Mouse (Mus musculus) heart, embryonic 16.5 days (tissue): ENCODE data around the gene Nlk. TPM values are rescaled to one million over a fixed set of nuclear protein-coding genes. Genes with fewer than 3 reads are reported as not detected.

Source experiments
- ATAC-seq: fragments of 200-750 bp; cut with Nextera tagmentation; replicated peaks from 2 replicates; pipeline ENCODE4 v1.8.0; 2017; ENCODE audit warnings: moderate number of reproducible peaks; ENCODE audit not compliant: insufficient read depth, low FRiP score; ENCODE audit errors: extremely low read depth
- H3K27ac ChIP-seq: fragments of 300-500 bp; sonication (generic); 2 replicates; pipeline ENCODE4 v1.5.1; 2014; ENCODE audit warnings: mild to moderate bottlenecking, low read length, control low read depth, moderate library complexity
- H3K27me3 ChIP-seq: fragments of 300-500 bp; sonication (generic); 2 replicates; pipeline ENCODE4 v1.6.1; 2014; ENCODE audit warnings: low read length, mixed read lengths; ENCODE audit not compliant: control insufficient read depth, insufficient read depth
- H3K36me3 ChIP-seq: fragments of 300-500 bp; sonication (generic); 2 replicates; pipeline ENCODE4 v1.6.1; 2014; ENCODE audit not compliant: control insufficient read depth, insufficient read depth
- H3K4me1 ChIP-seq: fragments of 300-500 bp; sonication (generic); 2 replicates; pipeline ENCODE4 v1.6.1; 2014; ENCODE audit warnings: low read length, mixed read lengths; ENCODE audit not compliant: control insufficient read depth, insufficient read depth
- H3K4me2 ChIP-seq: fragments of 300-500 bp; sonication (generic); 2 replicates; pipeline ENCODE4 v1.6.1; 2014; ENCODE audit warnings: low read depth, mild to moderate bottlenecking, control low read depth, low read length
- H3K4me3 ChIP-seq: fragments of 300-500 bp; sonication (generic); 2 replicates; pipeline ENCODE4 v1.5.1; 2014; ENCODE audit warnings: mild to moderate bottlenecking, control low read depth, low read length
- H3K9ac ChIP-seq: fragments of 300-500 bp; sonication (generic); 2 replicates; pipeline ENCODE4 v1.6.1; 2014; ENCODE audit warnings: low read length, control low read depth
- H3K9me3 ChIP-seq: fragments of 300-500 bp; sonication (generic); replicated peaks from 2 replicates; pipeline ENCODE4 v1.6.1; 2016; ENCODE audit warnings: low read length; ENCODE audit not compliant: control insufficient read depth
- WGBS: fragments of 180-500 bp; shearing (Covaris S2); extraction: QIAGEN DNeasy Blood & Tissue Kit; methylation state at CpG from one replicate; pipeline ENCODE4 v1.1.7; 2014; 5-methylcytosine and 5-hydroxymethylcytosine counted together
- polyA plus RNA-seq: library from polyadenylated mRNA; unstranded; fragments of >200 nt; fragmentation: Nextera tagmentation; extraction: Ambion mirVana; gene quantifications from 2 replicates; pipeline ENCODE4 v1.2.1, GENCODE M21; 2015

Nlk gene
- polyA plus RNA-seq, 1 experiment from 2014 or later = 10.8 TPM

GRCm38 (mm10) chr11:78524838-78525237 is 172.3 kb downstream of the Nlk start:
- no peak overlapping the region for H3K4me2 ChIP-seq
- ATAC-seq = no peak
- no peaks in the 10 kb centered on the region for H3K9me3 ChIP-seq
- H3K27me3 ChIP-seq = no peaks in the 10 kb centered on the region
- WGBS = 78% methylated on average over 2 of the region's 2 CpGs
- H3K36me3 ChIP-seq = peaks cover 77% of the 10 kb centered on the region
- H3K27ac ChIP-seq = no peak overlapping the region
- H3K4me1 ChIP-seq = no peaks in the 10 kb centered on the region
- H3K9ac ChIP-seq = no peak overlapping the region
- H3K4me3 ChIP-seq = no peak overlapping the region

- Histone ChIP-seq H3K27me3 (no peaks in the 10 kb centered on the region), H3K9me3 (no peaks in the 10 kb centered on the region), H3K4me2 (no peak overlapping the region), H3K4me1 (no peaks in the 10 kb centered on the region), H3K4me3 (no peak overlapping the region), H3K9ac (no peak overlapping the region), H3K36me3 (peaks cover 75% of the 10 kb centered on the region), H3K27ac (no peak overlapping the region)
- ATAC-seq = no peak
- 75% methylated on average over 9 of the region's 9 CpGs for WGBS
Measured at GRCm38 (mm10) chr11:78523241-78523955, 173.8 kb downstream of the Nlk start.

- no peak for ATAC-seq
- WGBS = 90% methylated on average over 1 of the region's 1 CpGs
- no peaks in the 10 kb centered on the region for H3K27me3 ChIP-seq
- no peak overlapping the region for H3K4me2 ChIP-seq
- H3K27ac ChIP-seq = no peak overlapping the region
- no peaks in the 10 kb centered on the region for H3K9me3 ChIP-seq
- H3K4me3 ChIP-seq = no peak overlapping the region
- H3K36me3 ChIP-seq = peaks cover 76% of the 10 kb centered on the region
- H3K4me1 ChIP-seq = no peaks in the 10 kb centered on the region
- H3K9ac ChIP-seq = no peak overlapping the region
Measured at GRCm38 (mm10) chr11:78522481-78522997, 174.6 kb downstream of the Nlk start.

- Histone ChIP-seq H3K4me2 (no peak overlapping the region), H3K36me3 (peaks cover 70% of the 10 kb centered on the region), H3K4me3 (no peak overlapping the region), H3K27ac (no peak overlapping the region), H3K4me1 (no peaks in the 10 kb centered on the region), H3K27me3 (no peaks in the 10 kb centered on the region), H3K9ac (no peak overlapping the region), H3K9me3 (no peaks in the 10 kb centered on the region)
- WGBS = 68% methylated on average over 3 of the region's 3 CpGs
- no peak for ATAC-seq
Measured at GRCm38 (mm10) chr11:78521880-78522279, 175.3 kb downstream of the Nlk start.

DNA sequence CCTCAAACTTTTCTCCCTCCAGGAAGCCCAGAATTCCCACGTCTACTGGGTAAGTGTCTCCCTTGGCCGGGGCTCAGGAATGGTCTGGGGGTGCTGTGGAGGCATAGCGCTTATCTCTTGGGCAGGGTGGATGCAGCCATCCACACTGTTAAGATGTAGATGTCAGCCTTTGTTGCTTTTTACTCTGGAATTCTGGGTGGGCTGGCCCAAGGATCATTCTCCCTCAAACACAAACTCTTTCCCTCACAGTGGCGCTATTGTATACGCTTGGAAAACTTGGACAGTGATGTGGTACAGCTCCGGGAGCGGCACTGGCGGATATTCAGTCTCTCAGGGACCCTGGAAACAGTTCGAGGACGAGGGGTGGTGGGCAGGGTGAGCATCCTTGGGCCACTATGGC is 178.2 kb downstream of the Nlk start:
- WGBS = 84% methylated on average over 10 of the region's 10 CpGs
- ATAC-seq = no peak

More for the DNA sequence above, 178.2 kb downstream of the Nlk start:
- Histone ChIP-seq H3K9me3 (no peaks in the 10 kb centered on the region), H3K9ac (no peak overlapping the region), H3K4me3 (no peak overlapping the region), H3K4me2 (no peak overlapping the region), H3K27me3 (no peaks in the 10 kb centered on the region), H3K27ac (no peak overlapping the region), H3K36me3 (peaks cover 70% of the 10 kb centered on the region), H3K4me1 (no peaks in the 10 kb centered on the region)

Other genes starting within 250 kb of the Nlk start
- 6.1 and 7.2 TPM in 2 replicates for gene Slc46a1, start 231.7 kb downstream of the Nlk start, polyA plus RNA-seq
- 0.12 and 0.21 TPM in 2 replicates for gene Sarm1, start 199.6 kb downstream of the Nlk start, polyA plus RNA-seq
- gene Vtn, start 198.3 kb downstream of the Nlk start, polyA plus RNA-seq = 2.1 and 2.3 TPM in 2 replicates
- not detected in 2 replicates for gene Sebox, start 193.9 kb downstream of the Nlk start, polyA plus RNA-seq
- 40.3 and 43.9 TPM in 2 replicates for gene Tmem199, start 185.2 kb downstream of the Nlk start, polyA plus RNA-seq
- 186 and 187 TPM in 2 replicates for gene Poldip2, start 185.2 kb downstream of the Nlk start, polyA plus RNA-seq
- gene Tnfaip1, start 161.0 kb downstream of the Nlk start, polyA plus RNA-seq = 70.5 and 78.4 TPM in 2 replicates
- gene Ift20, start 161.0 kb downstream of the Nlk start, polyA plus RNA-seq = 98.4 and 109 TPM in 2 replicates
- 46.8 and 48.1 TPM in 2 replicates for gene Tmem97, start 146.6 kb downstream of the Nlk start, polyA plus RNA-seq
- 27.8 and 30.9 TPM in 2 replicates for gene Ccnq, start 54.4 kb upstream of the Nlk start, polyA plus RNA-seq
- gene Lyrm9, start 129.2 kb upstream of the Nlk start, polyA plus RNA-seq = 31.3 and 36.6 TPM in 2 replicates
- gene Nos2, start 223.4 kb upstream of the Nlk start, polyA plus RNA-seq = 2.0 and 2.3 TPM in 2 replicates